Mouse (Mus musculus) thymus, postnatal 25 days (tissue): ENCODE results near the gene Tpk1.

Source experiments
- DNase-seq: peaks from one replicate; pipeline ENCODE4 v3.0.0; 2022

Gene Tpk1

DNA sequence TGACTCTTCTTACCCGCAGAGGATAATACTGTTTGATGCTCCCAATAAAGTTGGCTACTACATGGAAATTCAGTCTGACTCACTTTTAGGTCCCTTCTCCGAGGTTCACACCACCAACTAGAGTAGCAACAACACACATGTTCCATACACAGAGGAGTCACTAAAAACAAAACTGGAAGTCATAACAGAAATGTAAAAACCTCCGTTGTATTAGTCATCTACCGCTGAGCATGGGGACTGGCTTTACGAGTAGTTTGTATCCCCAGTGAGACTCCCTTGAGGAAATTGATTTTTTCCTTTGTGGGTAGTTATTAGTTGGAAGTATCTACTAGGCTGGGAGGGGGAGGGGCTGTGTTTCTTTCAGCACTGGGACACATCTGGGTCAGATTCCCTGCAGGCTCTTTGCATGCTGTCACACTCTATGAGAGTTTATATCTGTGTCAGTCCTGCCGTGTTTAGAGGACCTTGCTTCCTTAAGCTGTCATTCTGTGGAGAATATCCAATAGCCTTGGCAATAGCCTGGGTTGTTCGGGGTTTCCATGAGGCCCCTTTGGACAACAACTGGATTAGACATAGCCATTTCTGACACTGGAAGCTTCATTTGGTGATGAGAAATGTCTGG, 245.6 kb downstream of the Tpk1 start:
- DNase-seq = no peak

DNA sequence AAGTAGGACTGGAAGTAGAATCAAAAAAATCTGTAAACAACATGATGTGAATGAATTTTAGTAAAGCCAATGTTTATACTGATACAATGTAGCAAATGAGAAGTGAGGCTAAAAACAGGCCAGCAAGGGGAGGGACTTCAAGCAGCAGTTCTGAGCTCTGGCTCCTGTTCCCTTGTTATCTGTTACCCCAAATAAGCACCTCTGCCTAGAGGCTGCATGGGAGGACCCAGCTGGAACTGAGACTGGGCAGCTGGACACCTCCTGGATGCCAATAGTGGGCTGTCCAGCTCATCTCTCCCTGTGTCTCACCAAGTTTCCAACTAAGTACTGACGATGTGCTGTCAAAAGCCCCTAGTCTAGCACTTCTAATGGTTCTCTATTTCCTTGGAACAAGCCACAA, 257.1 kb downstream of the Tpk1 start:
- DNase-seq = no peak

DNA sequence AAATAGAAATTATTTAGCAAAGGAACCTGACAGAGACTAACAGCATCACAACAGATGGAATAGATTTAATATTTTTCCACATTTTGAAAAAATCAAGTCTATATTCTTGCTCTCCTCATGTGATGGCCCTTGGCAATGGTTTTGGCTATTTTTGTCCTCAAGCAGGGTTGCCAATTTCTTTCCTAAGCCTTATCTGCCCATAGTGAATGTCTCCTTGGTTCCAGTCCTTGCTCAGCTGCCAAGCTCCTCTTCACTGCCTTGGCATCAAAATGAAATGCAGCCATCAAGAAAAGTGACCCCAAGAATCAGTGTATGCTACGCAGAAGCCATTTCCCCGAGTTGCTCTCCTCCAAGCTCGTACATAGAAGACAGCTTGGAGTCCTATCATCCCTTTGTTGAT, 263.0 kb downstream of the Tpk1 start:
- DNase-seq = no peak

DNA sequence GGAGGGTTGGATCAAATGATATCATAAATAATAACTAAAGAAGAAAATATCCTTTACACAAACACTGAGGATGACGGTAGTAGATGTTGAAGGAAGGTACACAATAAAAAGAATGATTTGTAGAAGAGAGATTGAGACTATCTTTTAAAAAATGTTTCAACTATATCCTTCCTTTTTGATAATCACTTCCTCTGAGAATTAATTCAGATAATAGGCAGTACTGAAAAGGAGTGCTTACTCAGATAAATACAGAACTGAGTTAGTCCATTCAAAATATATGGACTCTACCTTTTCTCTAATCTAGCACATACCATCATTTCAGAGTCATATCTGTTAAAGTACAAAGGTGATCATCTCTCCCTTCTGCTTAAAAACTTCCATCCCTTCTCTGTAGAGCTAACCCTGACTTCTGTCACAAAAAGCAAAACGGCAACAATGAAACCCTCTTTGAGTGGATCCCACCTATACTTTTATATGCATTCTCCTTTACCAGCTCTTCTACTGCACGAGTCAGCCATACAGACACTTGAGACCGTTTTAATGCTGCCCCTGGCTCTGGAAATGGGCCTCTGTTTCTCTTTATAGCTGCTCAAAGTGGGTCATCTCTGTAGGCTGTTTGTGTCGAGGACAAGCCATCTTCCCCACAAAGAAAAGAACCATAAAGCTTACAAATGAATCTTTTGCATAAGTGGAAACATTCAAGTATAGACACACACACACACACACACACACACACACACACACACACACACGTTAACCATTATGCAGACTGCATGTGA, 263.7 kb downstream of the Tpk1 start:
- DNase-seq = no peak

DNA sequence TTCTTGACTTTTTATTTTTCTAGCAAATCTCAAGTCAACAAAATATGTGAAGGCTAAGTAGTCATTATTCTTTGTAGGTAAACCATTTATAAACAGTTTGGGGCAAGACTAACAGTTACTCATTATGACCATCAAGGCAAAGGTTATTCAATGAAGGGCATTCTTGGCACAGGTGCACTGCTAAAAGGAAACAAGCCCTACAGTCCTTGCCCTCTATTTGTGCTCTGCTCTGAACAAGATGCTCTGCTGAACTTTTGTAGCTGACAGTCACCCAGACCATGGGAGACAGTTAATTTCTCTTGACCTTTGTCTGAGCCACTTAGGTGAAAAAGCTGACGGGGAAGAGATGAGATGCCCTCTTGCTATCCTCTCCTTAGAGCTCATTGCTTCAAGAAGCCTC, 269.7 kb downstream of the Tpk1 start:
- no peak for DNase-seq

DNA sequence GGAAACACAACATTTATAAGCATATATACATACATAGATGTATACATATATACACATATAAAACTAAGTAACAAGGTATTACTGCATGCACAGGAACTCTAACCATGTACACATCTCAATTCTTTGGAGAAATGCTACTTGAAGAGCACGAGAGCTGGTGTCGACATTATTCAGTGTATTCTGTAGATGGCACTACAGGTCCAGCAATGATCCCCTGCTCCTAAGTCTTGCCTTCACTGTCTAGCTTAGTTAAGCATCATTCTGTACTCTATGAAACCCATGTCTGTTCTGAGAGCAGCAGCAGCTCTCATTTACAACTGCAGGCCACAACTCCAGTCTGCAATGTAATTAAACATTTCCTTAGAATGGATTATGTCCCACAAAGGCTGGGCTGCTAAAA, 270.5 kb downstream of the Tpk1 start:
- no peak for DNase-seq

DNA sequence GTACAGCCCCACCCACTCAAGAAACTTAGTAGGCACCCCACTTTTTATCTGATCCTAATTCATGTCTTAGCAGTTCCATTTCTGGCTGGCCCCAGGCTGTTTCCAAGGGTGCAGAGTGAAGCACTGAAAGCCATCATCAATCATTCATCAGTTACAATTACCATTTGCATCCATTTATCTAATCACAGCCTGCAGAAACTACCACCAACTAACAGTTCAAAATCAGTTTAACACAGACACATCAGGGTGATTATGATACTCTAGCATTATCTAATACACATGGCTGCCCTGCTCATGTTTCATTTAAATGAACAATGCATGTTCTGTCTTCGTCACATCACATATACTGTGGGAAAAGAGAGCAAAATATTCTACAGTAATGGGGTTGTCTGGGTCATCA, 274.7 kb downstream of the Tpk1 start:
- no peak for DNase-seq

DNA sequence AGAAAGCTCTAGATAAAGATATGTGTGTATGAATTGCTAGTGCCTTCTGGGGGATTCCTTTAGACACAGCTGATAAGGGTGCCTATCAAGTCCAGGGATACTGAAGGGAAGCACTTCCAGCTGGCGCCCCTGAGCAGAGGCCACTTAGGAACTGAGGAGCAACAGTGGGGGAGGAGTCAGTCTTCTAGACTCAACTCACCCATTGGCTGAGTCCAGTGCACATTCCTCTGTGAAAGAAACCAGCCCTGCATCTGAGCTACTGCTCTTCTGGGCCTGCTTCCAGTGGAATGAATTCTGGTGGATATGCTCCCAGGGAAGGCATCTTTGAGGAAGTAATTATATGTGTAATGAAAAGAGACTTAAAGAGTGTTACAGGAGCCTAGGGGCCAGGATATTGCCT, 278.8 kb downstream of the Tpk1 start:
- no peak for DNase-seq

DNA sequence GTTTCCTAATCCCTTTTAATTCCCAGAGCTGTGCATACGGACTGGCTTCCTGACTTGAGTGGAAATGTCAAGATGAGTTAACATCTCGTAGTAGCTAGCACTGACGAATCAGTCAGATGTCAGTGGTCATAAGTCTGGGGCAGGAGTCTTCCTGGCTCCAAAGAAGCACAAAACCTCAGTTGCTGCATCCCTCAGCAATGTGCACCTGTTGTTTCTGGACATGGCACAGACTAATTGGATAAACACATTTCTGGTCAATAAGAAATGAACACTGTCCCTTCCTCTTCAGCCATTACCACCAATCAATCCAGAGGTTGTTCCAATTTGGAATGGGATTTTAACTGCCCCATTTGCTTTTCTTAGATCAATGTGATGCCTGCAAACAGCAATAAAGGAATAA, 281.2 kb downstream of the Tpk1 start:
- DNase-seq = no peak

DNA sequence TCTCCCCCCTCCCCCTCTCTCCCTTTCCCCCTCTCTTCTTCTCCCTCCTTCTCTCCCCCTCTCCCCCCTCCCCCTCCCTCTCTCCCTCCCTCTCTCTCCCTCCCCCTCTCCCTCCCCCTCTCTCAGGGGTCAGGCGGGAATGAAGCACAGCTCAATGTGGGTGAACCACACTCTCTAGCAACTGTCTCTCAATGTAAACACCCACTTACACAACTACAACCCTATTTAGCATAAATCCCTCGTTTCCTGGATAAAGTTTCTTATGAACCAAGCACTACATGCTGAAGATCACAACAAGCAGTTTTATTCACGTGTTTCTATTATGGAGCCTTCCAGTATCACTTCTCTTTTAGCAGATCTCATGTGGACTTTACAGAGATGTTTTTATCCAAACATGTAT, 281.8 kb downstream of the Tpk1 start:
- no peak for DNase-seq

DNA sequence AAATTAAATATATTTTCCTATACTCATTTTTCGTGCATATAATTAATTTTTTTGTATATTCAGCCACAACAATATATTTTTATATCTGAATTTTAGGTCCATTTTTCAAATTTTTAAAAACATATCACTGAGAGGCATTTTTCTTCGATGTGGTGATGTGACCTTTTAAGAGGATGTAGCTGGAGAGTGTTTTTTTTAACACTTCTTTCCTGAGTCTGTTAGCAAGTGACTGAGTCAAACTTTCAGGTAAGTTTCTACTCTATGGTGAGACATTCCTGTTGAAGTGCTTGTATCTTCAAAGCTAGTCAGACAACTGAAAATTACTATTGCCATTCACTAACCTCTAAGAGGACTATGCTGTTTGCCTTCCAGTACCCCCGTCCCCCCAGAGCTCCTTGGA, 283.3 kb downstream of the Tpk1 start:
- DNase-seq = no peak

DNA sequence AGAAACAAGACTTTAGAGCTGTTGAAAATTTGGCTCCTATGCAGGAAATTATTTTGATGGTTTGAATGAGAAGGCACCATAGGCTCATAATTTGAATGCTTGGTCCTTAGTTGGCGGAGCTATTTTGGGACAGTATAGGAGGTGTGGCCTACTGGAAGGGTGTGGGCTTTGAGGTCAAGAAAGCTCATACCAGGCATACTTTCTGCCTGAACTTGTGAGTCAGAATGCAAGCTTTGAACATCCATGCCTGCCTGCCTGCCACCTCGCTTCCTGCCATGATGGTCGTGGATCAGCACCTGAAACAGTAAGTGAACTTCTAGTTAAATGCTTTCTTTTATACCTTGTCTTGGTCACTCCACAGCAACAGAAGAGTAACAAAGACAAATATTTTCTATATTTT, 283.8 kb downstream of the Tpk1 start:
- DNase-seq = no peak

DNA sequence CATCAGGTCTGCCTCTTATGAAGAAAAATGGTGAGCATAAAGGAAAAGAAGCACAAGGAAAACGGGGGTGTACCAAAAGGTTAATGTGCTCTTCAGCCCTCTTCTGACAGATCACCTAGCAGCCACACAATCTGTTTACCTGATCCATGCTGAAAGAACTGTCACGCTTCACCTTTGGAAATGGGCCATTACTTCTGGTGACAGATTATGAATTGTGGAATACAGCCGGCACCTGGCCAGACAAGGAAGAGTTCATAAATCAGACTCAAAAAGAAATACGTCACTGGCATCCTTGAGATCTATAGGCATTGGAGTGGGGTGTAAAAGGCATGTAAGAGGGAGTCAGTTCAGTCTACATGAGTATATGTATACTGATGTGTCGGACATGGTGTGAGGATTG, 292.9 kb downstream of the Tpk1 start:
- no peak for DNase-seq

DNA sequence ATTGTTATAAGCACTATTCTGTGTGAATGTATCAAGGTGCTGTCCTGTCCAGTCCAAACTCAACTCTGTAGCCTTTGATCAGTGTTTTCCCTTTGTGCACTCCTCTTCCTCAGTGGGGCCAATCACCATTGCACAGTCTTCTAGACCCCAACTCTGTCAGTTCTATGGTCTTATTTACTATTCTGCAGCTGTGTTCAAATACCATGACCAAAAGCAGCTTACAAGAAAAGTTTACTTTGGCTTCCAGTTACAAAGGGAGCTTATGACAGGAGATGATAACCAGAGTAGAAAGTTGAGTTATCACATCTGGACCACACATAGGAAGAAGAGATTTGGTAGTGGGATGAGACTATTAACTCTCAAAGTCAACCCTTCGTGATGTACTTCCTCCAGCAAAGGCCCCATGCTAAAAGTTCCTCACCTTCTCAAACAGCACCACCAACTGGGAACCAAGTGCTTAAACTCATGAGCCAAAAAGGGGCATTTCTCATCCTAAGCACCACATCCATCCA, 298.6 kb downstream of the Tpk1 start:
- no peak for DNase-seq

DNA sequence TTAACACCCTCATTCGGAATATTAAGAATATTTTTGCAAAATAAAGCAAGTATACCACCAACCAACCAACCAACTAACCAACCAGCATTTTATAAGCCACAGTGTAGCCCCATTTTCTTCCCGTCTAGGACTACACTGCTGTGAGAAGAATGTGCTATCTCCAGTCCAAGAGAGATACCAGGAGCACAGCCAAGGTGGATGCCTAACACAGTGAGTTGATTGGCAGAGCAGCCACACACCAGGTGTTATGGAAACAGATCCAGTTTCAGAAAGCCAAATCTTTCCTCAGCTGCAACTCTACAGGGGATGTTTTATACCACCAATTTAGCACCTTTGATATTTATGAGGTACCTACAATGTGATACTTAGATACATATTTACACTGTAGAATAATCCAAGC, 299.1 kb downstream of the Tpk1 start:
- DNase-seq = no peak

DNA sequence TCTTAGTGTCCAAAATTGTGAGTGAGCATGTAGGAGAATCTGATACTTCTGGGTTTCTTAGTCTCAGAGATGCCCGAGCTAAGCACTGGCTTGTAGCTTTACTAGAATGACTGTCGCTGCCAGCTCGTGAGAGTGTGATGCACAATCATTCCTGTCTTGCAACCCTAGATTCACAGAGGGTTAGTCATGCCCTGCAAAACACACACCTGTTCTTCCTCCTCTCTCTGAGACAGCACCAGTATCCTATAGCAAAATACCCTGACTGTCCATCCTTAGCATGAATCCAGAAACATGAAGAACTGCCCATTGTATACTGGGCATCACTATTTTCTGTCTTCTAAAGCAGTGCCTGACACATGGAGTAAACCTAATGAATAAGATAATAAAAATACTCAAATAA, 302.2 kb downstream of the Tpk1 start:
- DNase-seq = no peak

DNA sequence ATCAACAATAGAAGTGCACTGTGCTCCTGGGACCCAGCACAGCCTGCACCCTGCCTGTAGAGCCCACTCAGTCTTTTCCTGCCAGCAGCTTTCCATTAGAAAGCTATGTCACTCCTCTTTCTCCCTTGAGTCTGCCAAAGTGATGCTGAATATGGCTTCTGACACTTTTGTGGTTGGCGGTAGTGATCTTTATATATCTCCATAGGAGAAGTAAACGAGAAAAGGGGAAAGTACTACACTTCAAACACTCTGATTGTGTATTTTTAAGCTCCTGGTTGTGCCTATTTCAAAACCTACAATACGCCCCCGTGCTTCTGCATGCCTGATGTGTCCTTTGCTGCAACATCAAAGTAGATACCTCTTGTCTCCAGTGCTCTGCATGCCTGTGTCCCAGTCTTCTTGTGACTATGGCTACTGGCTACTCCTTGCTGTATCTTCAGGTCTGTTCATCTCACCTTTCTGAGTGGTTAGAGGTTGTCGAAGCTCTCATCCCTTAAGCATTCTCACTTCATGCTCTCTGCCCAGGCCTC, 302.7 kb downstream of the Tpk1 start:
- DNase-seq = no peak

DNA sequence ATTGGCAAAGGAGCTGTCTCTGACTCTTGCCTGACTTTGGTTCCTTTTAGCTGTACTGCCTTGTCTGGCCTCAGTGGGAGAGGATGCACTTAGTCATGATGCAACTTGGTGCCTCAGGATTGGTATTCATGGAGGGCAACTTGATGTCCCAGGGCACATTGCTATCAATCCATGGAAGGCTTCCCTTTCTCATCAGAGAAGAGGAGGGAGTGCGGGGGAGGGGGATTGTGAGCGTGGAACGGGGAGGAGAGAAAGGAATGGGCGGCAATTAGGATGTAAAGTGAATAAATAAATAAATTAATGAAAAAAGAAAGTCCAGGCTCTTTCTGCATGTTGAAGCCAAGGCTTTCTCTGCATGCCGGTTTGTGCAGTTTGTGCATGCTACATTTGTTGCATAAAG, 304.8 kb downstream of the Tpk1 start:
- no peak for DNase-seq

DNA sequence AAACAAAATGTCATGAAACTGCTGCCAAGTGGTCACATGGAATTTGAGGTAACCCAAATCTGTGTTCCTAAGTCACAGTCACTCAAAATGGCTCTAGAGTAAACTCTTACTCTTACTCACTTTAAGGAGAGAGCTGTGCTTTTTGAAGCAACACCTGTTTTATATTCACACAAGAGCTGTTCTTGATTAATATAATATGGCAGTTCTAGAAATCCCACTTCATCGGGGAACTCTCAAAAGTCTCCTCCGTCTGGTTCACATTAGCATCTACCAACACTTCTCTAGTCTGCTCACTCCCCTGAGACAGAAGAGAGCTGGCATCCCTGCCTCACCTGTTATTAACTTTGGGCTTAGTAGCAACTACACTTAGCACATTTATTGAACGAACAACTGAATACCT, 305.9 kb downstream of the Tpk1 start:
- DNase-seq = no peak

DNA sequence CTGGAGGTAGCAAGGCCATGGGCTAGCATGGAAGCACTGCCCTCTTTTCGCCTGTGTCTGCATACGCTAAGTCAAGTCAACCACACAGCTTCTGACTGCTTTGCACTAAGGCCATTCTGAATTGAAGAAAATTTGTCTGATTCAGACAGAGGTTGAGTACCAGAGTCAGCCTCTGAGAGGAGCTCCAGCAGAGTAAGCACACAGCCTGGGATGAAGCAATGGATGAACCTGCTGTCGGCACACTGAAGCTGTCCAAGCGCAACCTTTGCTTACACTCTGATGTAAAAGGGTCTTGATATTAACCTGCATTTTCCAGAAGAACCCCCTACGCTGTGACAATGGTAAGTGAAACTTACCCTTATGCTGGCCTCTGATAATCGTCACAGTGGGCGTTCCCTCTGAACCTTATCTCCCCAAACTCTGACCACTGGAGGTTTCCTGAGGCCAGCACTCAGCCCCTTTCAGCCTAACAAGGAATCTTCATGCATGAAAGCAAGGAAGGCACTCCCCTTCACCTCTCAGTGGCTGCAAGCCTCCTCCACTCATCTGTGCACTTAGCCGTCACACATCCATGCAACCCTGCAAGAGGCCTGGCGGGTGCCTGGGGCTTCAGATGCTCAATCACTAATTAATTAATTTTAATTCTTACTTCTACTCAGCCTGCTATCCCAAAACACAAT, 311.4 kb downstream of the Tpk1 start:
- no peak for DNase-seq

DNA sequence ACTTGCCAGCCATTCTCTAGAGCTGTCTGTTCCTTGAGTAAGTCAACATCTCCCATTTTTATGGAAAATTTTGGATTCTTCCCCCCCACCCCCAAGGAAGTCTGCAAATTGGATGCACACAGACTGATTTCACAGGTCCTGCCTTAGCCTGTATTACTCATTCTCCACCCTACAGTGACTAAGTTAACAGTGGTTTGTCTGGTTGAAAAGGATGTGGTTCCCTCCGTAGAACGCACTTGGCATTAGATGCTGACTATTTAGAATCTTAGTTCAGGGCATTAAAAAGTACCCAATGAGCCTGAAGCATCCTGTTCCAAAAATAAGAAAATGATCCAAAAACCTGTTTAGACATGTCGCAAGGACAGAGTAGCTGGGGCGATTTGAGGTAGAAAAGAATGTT, 312.6 kb downstream of the Tpk1 start:
- DNase-seq = no peak

DNA sequence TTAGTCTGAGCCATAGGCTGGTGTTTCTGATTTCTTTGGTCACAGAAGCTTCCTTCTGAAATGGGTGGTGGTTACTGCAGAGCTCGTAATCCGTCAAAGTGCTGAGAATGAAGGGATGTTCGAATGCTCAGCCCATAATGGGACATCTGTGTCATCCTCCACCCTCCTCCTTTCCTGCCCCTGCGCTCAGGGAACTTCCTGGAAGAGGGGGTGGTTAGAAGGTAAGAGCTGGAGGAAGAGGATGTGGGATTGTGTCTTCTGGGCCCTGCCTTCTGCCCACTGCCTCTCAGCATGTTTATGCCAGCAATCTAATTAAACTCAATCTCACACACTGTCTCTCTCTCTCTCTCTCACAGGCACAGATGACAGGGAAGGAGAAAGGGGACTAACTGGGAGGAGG, 317.0 kb downstream of the Tpk1 start:
- no peak for DNase-seq

DNA sequence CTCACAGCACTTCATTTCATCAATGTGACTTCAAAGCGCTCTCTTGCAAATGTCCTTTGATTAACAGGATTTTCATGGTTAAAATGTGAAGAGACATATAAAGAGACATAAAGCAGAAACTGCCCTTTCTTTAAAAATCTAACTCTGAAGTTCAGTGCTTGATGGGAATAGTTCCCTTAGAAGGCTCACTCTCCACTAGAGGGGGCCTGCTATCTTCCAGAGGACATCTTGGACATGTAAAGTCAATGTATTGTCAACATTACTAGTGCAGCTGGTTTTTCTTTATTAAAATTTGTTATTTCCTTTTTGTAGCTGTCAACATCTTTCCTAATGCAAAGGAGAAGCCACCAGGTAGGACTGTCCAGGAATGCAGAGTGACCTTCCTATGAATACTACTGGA, 318.4 kb downstream of the Tpk1 start:
- DNase-seq = no peak

DNA sequence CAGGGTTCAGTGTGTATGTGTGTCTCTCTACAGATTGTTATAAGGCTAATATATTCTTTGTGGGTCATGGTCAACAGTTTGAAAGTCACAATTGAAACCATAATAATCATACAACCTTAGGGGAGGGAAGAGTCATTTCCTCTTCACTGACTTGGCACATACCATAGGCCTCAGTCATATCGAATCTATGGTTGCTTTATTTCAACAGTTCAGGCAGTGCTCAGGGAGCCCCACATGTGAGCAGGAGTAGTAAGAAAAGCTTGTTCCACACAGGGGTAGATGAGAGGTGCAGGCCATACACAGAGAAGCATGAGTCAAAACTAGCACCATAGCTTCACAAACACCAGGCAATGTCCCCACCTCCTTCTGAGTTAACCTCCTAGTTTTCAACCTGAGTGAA, 323.1 kb downstream of the Tpk1 start:
- DNase-seq = no peak
